Mouse (Mus musculus): ENCODE data around the gene Wif1.

DNA sequence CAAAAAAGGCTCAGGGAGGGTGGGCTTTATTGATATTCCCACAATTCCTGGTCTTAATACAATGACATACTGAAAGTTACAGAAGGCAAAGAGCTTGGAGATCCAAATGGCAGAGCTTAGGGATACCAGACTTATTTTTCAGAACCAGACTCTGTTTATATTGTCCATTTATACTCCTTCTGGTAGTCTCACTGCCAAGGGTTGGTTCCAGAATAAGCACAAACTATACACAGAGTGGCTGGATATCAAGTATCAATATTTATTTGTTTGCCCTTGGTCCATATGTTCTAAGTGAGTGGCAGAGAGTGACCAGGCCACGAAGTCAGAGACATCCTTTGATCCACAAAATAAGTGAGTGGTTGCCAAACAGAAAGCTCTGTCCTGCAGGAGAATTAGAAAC is 34.2 kb downstream of the Wif1 start:
- TF ChIP-seq CTCF (IDR thresholded peaks at IDR 0.05; ENCODE audit: extremely low read depth, insufficient read depth, low read length) (no peak), POLR2A (IDR thresholded peaks at IDR 0.05; ENCODE audit: extremely low read depth, insufficient read depth, low read length) (no peak)
